Mouse (Mus musculus) urinary bladder, postnatal 25 days (tissue): ENCODE results near the gene Crybg2.

Experiments used
- DNase-seq: peaks from one replicate; pipeline ENCODE4 v3.0.0; 2022; ENCODE audit warnings: low spot score

The Crybg2 gene

DNA sequence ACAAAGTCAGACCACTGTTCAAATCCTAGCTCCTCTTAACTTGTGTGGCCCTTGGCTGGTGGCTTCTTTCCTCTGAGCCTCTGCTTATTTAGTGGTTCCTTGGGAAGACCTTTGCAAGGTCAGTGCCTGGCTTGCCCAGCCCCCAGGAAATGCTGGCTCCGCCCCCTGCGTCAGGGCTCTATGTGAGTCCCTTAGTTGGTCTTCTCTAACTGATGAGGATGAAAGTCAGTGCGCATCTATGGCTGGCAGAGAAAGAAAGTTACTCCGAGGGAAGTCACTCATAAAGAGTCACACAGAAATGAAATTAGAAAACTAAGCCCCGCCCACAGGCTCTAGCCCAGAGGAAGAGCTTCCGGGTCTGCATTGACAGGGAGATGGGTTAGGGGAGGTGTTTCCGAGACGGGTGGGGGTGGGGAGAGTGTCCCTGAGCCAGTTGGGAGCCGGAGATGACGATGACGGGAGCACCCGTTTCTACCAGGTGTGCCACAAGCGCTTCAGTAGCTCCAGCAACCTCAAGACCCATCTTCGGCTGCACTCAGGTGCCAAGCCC lies 2.4 kb upstream of the Crybg2 start:
- no peak for DNase-seq

DNA sequence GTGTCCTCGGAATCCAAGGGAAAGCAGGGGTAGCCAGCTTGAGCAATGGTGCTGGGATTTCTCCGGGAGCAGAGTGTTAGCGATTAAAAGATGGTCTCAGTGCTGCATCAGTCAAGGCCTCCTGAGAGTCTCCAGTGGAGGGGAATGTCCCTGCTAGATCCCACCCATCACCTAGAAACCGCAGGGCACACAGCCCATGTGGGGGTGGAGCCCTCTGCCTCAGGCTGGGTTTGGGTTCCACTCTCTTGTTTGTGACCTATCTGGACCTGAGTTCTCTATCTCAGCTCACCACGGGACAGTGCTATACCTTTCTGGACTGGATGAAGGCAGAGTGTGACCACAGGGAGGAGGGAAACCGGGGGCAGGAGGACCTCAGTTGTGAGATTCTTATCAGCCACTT lies 1.7 kb upstream of the Crybg2 start:
- DNase-seq, result no peak

DNA sequence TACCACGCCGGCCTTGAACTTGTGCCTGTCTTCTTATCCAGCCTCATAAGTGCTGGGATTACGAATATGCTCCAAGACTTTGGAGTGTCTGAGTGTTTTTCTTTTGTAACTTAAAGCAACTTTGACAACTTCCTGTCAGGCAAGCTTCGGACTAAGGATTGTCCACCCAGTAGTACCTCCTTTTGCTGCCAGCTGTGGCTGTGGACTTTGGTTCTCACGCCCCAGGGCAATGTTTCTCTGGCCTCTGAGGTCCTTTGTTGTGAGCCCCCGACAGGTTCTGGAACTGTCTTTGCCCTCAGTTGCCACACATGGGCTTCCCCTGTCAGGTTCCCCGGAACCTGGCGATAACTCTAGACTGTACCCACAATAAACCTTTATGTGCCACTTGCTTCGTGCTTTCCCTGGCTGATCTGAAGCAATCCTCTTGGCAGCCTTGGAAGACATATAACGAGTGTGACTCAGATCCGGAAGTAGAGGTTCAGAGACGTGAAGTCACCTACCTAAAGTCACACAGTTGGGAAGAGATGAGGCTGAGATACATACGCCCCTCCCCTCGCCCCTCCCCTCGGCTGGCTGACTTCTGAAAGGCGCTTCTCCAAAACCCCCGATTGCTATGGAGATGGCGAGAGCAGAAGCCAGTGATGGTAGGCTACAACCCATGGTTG lies 683 bp downstream of the Crybg2 start:
- DNase-seq, result no peak

DNA sequence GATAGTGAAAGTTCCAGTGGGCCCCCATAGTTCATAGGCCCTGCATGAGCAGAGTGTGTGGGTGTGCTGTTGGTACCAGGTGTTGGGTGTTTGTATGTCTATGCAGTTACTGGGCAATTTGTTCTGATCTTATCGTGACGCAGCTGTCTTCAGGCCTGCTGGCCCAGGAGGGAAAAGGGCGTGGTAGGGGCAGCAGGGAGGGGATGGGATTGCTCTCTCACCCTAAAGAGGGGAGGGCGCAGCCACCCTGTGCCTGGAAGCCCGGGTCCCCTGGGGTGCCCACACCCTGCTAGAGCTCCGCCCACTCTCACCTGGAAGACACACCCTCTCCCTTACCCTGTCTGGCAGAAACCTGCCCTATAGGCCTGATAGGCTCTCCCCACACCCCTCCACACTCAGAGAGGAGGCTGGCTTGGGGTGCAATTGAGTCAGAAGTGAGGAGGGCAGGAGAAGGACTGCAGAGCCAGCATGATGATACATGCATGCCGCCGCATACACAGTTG lies 1.4 kb downstream of the Crybg2 start:
- DNase-seq, result peak; percentile 32

DNA sequence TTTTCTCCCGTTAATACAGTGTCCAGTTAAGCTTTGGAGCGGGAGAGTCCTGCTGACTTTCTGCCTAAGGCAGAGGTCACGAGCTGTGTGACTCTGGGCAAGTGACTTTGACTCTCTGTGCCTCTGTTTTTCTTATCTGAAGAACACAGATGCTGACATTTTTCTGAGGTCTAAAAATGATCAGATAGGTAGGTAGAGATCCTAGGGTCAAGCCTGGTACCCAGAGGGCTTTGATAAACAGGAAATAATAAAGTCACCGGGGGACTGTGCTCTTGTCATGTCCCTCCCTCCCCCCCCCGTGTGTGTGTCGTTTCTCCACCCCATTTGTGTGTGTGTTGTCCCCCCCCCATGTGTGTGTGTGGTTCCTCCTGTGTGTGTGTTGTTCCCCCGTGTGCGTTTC lies 1.9 kb downstream of the Crybg2 start:
- no peak for DNase-seq

DNA sequence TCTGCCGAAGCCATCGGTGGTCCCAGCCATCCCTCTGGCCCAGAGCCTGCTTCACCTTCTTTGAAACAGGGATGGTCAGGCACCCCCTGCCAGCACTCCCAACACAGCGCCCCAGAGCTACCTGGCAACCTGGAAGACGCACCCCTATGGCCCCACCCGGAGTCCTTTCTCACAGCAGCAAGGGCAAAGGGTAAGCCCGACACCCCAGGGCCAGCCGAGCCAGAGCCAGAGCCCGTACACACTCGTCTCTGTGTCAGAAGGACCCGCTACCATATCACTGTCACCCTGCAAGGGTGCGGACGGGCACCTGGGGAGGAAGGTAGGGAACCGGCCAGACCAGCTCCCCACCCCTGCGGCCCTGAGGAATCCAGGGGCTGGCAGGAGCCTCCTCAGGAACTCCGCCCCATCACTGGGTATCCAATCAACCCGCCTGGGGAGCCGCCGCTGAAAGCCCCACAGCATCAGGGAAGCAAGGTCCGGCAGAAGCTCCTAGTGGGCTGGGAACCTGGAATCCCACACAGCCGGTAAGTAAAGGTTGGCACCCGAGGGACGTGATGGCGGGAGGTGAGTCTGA lies 4.9 kb downstream of the Crybg2 start:
- peak; percentile 50 for DNase-seq

DNA sequence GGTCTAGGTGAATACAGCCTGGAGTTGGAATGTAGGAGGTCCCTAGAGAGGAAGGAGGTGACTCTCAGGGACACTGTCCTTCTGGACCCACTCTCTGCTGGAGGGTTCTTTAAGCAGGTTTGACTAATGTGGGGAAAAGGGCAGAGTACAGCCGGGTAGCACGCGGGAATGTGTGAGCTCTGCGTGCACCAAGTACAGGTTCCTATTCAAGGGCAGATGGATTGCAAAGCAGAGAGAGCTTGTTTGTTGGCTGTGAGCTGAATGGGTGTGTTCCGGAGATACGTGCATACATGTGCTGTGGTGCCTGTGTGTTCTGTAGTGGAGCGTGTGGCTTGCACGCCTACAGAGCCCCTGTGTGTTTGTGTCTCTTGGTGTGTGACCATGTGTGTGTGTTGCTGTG lies 6.8 kb downstream of the Crybg2 start:
- no peak for DNase-seq

DNA sequence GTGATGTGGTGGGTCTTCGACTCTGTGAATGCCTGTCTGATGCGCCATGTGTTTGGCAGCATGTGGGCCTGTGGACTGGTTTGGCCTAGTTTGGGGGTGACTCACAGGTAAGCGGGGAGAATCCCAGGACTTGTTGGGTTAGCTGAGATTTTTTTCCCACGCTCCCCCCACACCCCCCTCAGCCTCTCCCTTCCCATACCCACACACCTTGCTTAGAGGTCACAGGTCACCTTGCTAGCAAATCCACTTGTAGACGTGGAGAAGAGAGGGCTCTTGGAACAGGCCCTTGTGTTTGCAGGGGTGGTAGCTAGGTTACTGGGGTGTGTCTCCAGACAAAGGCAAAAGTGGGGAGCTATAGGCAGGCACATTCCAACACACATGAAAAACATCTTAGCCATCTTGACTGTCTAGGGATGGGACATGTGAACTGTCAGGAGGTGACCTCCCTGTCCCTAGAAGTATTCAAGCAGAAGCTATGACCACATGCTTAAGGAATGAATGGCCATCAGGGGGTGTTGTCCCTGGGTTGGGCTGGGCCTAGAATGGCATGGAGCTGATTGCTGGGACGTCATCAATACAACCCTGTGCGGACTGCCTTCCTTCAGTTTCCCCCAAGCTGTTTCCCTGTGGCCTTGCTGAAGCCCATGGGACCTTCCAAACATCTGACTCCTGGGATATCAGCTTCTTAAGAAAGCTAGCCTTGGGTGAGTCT lies 7.4 kb downstream of the Crybg2 start:
- DNase-seq, result peak; percentile 29

DNA sequence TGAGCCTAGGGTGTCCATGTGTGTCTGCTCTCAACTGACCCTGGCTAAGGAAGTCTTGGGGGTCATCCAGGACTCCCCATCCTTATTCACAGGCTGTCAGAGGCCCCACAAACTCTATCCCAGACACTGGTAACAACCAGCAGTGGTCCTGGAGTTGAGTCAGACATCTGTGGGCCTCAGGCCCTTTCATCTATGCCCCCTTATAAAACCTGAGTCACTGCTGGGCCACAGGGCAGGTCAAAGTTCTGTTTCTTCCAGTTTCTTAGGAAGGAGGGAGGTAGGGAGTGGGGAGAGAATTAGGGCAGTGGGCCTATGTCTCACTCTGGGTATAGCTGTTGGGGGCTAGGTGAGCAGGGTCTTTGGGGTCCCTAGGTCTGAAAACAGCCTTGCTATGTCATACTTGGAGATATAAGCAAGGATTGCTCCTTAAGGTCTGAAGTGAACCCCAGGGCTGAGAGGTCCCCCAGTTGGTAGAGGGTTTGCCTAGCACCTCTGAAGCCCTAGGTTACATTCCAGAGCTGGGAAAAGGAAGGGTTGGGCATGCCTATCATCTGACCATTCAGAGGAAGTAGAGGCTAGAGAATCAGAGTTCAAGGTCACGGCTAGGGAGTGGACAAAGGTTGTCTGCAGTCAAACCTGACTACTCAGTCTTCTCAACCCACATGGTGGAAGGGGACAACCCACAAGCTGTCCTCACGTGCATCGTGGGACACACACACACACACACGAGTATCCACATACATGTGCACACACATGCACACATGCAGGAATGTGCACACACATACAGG lies 8.4 kb downstream of the Crybg2 start:
- no peak for DNase-seq

DNA sequence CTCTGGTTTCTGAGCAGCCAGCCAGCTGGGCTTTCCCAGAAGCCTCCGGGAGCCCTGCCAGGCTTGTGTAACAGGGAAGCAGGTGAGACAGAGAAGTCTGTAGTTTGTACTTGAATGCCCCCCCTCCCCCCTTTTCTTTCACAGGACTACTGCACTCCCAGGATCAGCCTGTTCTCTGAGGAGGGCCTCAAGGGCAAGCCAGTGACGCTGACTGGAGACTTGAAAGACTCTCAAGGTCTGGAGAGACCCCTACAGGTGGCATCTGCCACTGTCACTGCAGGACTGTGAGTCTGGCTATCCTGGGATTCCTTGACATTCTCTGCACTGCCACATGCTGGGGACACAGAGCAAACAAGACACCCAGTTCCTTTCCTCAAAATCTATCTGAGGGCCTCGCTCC lies 18.1 kb downstream of the Crybg2 start:
- DNase-seq, result no peak

DNA sequence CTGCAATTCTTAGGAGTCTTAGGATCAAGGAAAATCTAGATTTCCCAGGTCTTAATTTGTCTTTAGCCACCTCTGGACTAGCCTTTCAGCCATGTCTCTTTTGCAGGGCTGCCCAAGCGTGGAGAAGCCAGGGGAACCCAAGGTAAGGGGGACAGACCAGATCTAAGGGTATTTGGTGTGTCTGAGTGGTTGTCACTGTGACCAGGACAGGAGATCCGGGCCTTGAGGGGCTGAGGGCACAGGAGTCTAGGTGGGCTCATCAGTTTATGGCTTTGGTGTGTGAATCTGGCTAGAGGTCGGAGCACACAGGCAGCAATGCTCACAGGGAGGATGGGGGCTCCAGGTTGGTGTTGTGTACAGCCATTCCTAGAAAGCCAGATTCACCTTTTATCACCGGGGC lies 20.1 kb downstream of the Crybg2 start:
- no peak for DNase-seq

DNA sequence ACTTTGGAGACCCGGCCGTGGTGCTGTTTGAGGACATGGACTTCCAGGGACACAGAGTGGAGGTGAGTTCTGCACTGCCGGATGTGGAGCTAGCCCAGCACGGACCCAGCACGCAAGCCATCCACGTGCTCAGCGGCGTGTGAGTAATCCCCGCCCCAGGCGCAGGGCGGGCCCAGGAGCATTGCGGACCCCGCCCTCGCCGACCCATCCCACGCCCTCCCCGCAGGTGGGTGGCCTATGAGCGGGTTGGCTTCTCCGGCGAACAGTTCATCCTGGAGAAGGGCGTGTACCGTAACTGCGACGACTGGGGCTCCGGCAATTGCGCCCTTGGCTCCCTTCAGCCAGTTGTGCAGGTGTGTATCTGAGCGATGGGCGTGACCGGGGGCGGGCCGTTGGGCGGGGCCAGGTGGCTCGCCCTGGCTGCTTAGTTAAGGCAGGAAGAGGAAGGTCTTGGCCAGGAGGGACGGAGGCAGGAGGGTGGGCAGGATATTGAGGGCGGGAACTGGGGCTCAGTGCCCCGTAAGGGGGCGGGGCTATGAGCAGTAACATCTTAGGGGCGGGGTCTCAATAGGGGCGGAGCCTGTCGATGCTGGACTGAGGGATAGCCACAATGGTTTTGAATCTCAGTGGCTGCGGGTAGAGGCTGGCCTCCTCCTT lies 21.2 kb downstream of the Crybg2 start:
- peak; percentile 63 for DNase-seq

DNA sequence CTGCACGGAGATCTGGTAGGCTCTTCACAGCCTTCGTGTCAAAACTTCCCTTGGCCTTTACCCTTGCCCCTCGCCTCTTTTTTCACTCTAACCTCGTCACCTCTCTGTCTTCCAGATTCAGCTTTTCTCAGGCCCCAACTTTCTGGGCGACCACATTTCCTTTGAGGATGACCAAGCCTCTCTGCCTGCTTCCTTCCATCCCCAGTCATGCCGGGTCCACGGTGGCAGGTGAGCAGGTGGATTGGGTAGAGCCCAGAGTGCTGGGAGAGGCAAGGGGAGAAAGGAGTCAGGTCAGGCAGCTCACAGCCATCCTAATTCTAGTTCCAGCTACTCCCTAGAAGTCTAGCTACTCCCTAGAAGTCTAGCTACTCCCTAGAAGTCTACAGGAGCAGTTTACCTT lies 21.8 kb downstream of the Crybg2 start:
- no peak for DNase-seq

DNA sequence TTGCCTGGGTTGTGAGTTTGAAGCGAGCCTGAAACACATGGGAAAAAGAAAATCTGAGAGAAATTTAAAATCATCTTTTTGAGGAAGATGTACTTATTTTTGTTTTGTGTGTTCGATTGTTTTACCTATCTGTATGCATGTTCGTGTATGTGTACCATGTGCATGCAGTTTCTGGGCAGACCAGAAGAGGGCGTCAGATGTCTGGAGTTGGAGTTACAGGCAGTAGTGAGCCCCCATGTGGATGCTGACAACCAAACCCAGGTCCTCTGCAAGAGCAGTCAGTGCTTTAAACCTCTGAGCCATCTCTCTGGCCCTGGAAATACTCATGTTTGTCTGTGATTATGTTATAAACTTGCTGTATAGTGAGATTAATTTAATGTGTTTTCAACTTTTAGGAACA lies 24.4 kb downstream of the Crybg2 start:
- no peak for DNase-seq

DNA sequence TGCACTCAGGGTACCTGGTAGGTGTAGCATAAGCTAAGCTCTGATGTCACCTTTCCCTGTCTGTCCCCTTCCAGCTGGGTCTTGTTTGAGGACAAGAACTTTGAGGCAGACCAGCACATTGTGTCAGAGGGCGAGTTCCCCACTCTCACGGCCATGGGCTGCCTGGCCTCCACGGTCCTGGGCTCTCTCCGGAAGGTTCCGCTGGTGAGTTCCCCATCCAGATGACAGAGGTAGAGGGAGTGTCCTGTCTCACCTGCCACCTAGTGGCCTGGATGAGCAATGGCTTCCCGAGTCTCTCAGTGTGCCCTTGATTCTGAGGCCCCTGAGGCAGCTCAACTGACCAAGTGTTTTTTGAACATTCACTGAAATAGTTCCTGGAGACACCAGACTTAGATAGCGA lies 26.8 kb downstream of the Crybg2 start:
- DNase-seq, result no peak

DNA sequence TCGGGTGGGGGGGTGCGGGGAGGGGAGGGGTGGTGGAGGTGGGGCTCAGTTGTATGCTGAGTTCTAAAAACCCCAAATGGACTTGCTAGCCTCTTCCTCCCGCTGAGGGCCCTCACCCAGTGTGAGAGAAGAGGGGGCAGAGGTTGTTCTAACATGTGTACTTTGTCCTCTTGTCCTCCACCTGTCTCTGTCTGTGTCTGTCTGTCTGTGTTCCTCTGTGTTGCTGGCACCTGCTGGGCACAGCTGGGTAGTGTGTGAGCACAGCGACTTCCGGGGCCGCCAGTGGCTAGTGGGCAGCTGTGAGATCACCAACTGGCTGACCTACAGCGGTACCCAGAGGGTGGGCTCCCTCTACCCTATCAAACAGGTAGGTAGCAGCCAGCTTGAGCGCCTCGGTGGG lies 28.4 kb downstream of the Crybg2 start:
- no peak for DNase-seq

DNA sequence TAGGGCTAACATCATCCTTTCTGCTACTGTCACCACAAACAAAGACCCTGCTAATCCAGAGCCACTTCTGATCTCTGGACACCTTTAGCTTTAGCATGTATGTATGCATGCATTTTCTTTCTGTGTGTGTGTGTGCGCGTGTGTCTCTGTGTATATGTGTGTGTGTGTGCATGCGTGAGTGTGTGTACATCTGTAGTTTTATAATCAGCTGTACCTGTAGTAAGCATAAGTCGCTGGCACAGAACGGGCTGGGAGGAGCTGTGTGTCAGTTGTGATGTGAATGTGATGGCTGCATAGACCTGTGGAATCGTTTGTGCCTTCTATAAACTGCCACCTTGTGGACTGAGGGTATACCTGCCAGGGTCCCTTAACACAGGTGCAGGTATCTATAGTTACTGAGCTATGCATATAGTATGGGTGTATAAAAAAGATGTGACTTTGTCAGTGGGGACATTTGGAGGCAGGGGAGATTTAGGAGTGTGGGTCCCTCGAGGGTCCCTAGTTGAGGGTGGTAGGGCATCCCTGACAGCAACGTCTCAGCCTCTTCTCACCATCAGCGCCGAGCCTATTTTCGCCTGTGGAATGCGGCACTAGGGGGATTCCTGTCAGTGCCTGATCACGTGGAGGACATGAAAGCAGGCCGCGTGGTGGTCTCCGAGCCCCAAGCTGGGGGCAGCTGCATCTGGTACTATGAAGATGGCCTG lies 30.1 kb downstream of the Crybg2 start:
- no peak for DNase-seq

DNA sequence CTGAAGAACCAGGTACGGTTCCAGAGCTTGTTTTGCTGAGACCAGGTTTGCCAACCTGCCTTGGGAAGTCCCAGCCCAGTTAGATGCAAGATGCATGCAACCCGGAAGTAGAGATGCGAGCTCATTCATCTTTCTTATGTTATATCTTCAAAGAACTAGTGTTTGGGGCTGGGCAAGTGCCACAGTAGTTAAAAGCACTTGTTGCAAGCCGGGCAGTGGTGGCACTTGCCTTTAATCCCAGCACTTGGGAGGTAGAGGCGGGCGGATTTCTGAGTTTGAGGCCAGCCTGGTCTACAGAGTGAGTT lies 30.6 kb downstream of the Crybg2 start:
- DNase-seq, result no peak

DNA sequence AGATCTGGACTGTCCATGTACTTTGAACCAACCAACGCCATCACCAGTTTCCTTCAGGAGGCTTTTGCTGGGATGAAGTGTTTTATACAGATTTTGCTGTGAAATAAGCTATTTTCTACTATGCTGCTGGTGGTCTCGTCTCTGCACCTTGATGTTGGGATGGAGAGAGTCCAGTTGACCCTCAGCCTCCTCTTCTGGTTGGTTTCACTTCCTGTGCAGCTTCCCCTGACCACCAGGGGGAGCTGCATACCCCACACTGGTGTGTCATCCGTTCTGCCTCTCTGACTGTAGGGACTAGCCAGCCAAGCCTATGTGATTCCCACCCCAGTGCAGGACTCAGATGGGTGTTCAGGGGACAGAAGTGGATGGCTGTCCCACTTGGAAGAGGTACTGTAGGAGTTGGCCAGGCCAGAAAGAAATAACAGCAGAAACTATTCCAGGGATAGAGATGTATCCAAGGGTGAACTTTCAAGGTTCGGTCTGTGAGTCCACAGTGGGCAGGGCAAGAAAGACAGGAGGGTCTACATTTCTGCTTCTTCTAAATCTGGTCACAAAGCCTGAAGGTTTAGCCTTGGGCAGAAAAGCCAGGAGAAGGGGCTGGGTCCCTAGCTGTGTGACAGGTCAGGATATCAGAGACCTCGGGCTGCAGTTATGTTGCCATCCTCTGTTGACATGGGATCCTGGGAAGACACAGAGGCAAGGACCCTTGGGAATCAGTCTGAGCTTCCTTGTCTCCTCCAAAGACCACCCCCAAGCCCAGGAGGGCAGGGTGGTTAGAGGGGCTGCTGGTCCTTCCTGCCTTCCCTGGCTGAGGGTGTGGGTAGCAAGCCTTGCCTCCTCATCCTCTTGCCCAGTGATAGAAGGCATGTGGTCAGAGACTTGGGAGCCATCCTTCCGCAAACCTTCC lies 32.0 kb downstream of the Crybg2 start:
- DNase-seq, result peak; percentile 58

DNA sequence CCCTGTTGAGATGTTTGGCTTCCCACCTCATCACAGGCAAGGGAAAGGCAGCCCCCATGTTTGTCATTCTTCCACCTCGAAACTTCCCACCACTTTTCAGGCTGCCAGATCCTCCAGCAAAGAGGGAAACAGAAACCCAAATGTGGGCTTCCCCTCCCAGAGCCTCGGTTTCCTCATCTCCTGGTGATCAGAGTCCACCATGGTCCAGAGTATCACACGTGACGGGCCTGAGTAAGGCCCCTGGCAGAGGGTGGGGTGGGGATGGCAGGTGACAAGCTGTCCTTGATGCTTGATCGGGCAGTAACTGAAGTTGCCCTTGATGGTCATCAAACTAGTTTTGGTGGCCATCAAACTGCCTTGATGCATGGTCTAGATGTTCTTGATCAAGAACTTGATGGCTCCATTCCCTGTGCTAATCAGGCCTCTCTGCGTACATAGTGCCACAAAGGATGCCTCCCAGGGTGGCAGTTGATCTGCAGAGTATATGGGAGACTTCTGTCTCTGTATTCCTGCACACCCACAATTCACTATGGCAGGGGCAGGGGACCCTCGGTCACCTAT lies 33.5 kb downstream of the Crybg2 start:
- DNase-seq, result no peak
